Mouse (Mus musculus): ENCODE results near the gene Cad. TPM values are rescaled to one million over a fixed set of nuclear protein-coding genes. Genes with fewer than 3 reads are reported as not detected.

Gene Cad
- polyA plus RNA-seq, 1 experiment: 640 TPM

GRCm38 (mm10) chr5:31050427-31050826 is 4.2 kb upstream of the Cad start:
- no peak for TF ChIP-seq GATA1 (IDR thresholded peaks at IDR 0.05; ENCODE audit: low read length)

GRCm38 (mm10) chr5:31055216-31056140 is 898 bp downstream of the Cad start:
- TF ChIP-seq GATA1 (IDR thresholded peaks at IDR 0.05; ENCODE audit: low read length): no peak

DNA sequence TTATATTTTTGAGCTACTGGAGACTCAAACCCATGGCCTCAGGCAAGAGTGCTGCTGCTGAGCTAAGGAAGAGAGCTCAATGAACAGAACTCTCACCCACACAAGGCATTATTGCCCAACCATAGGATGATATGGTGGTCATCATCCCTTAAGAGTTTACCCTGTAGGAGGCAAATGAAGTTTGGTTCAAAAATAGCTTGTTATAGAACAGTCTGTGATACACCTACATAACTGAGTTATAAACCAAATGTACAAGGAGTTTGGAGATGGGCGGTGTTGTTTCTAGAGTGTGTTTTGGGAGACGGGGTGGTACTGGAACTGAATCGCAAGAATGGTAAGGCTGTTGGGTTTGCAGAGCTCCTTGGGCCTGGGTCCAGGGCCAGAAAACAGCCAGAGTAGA is 15.2 kb downstream of the Cad start:
- TF ChIP-seq GATA1 (IDR thresholded peaks at IDR 0.05; ENCODE audit: low read length): no peak

- TF ChIP-seq GATA1 (IDR thresholded peaks at IDR 0.05; ENCODE audit: low read length): no peak
These were observed 16.5 kb downstream of the Cad start for GRCm38 (mm10) chr5:31071059-31071458.

DNA sequence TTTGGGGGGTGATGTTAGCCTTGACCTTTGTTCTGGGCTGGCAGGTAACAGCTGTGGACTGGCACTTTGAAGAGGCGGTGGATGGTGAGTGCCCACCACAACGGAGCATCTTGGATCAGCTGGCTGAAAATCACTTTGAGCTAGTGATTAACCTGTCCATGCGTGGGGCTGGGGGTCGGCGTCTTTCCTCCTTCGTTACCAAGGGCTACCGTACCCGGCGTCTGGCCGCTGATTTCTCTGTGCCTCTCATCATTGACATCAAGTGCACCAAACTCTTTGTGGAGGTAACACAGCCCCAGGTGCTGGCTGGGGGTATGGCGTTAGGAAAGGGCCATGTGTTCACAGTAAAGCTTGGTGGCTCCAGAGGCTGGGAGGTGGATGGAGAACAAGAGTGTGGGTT is 17.2 kb downstream of the Cad start:
- TF ChIP-seq GATA1 (IDR thresholded peaks at IDR 0.05; ENCODE audit: low read length): no peak

GRCm38 (mm10) chr5:31073176-31073575 is 18.6 kb downstream of the Cad start:
- no peak for TF ChIP-seq GATA1 (IDR thresholded peaks at IDR 0.05; ENCODE audit: low read length)

DNA sequence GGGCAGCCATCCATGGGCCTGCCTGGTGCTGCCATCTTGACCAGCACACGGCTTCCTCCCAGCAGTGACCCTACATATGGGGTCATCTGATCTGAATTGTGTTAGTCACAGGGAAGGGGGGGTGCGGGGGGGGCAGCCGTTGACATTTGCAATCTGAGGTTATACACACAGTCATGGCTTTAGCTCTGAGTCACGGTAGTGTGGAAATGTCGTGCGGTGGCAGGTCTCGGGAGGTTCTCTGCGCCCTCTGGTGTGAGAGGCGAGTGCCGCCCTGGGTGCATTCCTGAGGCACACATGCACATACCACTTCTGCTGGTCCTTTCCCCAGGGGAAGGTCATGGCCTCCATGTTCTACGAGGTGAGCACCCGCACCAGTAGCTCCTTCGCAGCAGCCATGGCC is 21.8 kb downstream of the Cad start:
- no peak for TF ChIP-seq GATA1 (IDR thresholded peaks at IDR 0.05; ENCODE audit: low read length)

DNA sequence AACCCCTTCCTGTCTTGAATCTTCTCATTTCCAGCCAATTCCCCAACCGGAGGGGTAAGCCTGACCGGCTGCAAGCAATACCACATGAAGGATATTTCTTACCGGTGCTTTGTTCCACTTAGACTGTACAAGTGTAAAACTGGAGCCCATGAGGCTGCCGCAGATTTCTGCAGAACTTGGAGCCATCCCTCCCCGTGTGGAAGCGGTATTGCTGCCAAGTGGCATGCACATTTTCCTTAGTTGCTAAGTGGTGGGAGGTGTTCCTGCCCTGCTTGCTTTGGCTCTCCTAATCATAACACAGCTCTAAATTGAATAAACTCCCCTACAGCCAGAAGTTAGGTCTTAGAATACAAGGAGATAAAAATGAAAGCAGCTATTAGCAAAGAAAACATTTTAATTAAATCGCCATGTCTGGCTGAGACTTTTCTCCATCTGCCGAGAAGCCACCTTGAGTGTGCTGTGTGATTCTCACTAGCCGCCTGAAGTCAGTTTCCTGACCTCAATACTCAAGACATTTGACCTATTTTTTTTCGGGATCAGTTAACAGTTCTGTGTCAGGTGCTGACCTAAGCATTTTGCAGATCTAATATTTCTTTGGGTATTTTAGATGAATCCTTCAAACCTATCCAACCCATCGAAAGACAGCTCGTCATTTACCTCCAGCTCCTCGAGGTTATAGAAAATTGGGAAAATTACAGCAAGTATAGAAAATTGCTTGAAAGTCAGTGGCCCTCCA is 25.6 kb downstream of the Cad start:
- no peak for TF ChIP-seq GATA1 (IDR thresholded peaks at IDR 0.05; ENCODE audit: low read length)

GRCm38 (mm10) chr5:31080795-31081164 is 26.2 kb downstream of the Cad start:
- TF ChIP-seq GATA1 (IDR thresholded peaks at IDR 0.05; ENCODE audit: low read length): no peak

- TF ChIP-seq GATA1 (IDR thresholded peaks at IDR 0.05; ENCODE audit: low read length): no peak
These were observed 26.8 kb downstream of the Cad start for GRCm38 (mm10) chr5:31081386-31081785.

GRCm38 (mm10) chr5:31082355-31082754 is 27.8 kb downstream of the Cad start:
- TF ChIP-seq GATA1 (IDR thresholded peaks at IDR 0.05; ENCODE audit: low read length): no peak

GRCm38 (mm10) chr5:31082935-31083625 is 28.5 kb downstream of the Cad start:
- no peak for TF ChIP-seq GATA1 (IDR thresholded peaks at IDR 0.05; ENCODE audit: low read length)

- TF ChIP-seq GATA1 (IDR thresholded peaks at IDR 0.05; ENCODE audit: low read length): no peak
These were observed 29.4 kb downstream of the Cad start for GRCm38 (mm10) chr5:31083949-31084348.

DNA sequence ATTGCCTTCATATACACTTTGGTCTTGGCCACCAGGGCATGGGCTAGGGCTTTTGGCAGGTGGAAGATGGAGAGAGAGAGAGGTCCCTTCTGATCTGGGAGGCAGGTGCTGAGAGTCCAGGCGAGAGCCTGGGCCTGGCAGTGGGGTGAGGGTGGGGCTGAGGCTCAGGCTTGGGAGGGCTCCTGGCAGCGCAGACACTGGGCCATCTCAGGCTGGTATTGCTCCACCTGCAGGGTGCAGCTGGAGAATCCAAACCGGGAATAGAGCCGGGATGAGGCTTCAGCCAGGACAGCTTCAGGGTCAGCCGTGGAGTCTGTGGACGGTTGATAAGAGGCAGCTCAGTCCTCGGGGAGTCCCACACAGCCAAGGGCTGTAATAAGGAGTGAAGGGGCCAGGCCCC is 32.0 kb downstream of the Cad start:
- TF ChIP-seq GATA1 (IDR thresholded peaks at IDR 0.05; ENCODE audit: low read length): no peak

DNA sequence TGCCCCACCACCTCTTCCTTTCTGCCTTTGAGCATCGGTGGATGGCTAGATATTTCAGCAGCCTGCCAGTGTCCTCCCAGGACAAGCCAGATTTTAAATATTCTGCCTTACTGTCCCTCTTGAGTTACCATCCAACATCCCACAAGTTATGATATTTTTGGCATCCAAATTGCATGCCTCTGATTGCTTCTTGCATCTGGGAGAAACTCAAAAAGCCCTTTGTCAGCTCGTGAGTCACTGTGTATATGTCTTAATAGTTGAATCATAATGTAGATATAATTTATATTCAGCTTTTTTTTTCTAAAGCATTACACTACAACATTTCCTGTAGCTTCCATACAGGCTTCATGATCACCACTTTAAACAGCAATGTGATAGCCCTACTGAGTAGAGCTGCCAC is 32.6 kb downstream of the Cad start:
- TF ChIP-seq GATA1 (IDR thresholded peaks at IDR 0.05; ENCODE audit: low read length): no peak
